Mouse (Mus musculus) natural killer cell, adult 2 months (primary cell): ENCODE results near the gene 4930402H24Rik.
A peak's percentile ranks its signal among the peaks of the same experiment; 100 is the strongest.
"Not testable (repeated sequence)": the region's sequence is repeated elsewhere in the genome, so short reads cannot be mapped to it uniquely, and the experiment has no call there.

Experiments used
- DNase-seq, 2 experiments: peaks; one replicate each; pipeline ENCODE4 v3.0.0; 2022; ENCODE audit warnings: low spot score in 2 of 2

Gene 4930402H24Rik

DNA sequence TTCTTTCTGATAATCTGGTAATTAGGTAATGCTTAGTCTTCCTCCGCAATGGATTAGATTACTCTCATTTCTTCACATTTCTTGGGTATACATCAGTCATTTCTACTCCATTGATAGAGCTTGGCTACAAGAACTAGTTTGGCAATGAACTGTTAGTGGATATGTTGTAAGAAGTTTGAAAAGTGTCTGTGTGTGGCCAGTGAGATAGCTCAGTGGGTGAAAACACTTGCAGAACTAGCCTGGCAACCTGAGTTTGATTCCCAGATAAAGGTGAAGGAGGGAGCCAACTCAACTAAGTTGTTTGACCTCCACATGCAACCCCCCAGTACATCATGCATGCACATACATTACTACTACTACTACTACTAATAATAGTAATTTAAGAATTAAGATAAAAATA, 53.2 kb downstream of the 4930402H24Rik start:
- no peak for DNase-seq

DNA sequence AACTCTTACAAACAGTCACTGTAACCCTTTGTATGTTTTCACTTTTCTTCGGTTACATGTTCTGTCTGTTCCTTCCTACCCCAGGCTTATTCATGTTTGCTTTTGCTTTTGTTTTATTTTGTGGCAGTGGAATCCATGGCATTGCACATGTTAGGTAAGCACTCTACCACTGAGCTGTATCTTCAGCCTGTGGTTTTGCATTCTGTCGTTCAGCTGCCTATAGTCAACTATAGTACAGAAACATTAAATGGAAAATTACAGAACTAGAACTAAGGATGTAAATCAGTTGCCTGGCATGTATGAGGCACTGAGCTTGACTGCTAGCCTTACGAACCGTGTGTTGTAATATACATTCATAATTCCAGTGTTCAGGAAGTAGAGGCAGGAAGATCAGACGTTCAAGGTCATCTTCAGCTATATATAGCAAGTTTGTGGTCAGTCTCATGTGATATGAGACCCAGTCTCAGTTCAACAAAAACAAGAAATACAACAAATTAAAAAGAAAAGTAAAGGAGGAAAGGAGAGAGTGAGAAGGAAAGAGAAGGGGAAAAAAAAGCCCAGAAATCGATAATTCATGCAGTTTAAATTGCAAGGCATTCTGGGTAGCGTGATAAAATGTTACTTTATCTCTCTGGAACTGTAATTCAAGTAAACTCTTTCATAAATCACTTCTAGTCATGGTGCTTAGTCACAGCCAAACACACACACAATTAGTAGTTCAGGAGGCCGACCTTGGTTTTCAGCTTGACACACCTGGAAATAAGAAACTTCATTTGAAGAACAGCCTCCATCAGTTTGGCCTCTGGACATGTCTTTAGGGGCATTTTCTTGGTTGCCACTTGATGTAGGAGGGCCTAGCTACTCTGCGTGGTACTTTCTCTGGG, 54.6 kb downstream of the 4930402H24Rik start:
- no peak for DNase-seq

DNA sequence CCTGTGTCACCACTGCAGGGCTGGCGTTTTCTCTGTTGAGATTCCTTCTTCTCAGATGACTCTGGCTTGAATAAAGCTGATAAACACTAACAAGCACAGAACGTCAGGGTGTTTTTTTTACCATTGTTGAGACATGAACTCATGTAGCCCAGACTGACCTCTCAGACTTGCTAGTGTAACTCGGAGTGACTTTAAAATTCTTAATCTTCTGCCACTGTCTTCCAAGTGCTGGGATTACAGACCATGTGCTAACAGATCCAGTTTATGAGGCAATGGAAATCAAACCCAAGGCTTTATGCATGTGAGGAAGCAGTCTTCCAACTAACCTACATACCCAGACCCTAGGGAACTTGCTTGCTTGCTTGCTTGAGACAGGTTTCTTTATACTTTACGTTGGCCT, 56.5 kb downstream of the 4930402H24Rik start:
- no peak for DNase-seq

DNA sequence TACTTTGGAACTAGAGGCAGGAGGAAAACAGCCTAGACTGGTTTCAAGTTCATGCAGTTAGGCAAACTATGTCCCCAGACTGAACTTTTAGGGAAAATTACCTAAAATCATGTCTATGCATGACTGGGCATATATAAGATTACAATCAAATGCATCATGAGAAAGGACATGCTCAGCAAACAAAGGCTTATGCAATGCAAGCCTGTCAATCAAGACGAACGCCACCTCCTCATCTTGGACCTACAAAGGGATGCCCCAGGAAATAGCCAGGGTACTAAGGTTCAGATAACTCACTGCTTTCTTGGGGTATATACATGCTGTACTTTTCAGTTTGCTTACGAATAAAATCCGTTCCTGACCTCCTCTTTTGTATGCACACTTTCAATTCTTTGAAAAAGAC, 57.9 kb downstream of the 4930402H24Rik start:
- DNase-seq = no peak

- DNase-seq = no peak
Measured at GRCm38 (mm10) chr2:130843623-130844022, 62.6 kb downstream of the 4930402H24Rik start.

DNA sequence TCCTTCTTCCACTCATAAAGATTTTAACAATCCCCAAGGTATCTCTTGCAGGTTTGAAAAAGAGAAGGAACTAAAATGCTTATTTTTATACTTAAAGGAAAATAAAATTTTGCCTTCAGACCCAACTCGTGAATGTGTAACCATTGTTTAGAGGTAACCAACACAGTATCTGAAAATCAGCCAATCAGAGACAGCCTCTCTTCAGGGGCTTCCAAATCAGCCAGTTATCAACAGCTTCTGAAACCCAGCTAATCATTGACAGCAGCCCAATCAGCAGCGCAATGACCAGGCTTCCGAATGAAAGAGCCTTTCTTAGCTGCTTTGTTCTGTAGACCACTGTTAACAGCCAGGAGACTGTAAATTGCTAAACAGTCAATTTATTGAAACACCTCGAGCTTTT, 65.4 kb downstream of the 4930402H24Rik start:
- DNase-seq = peak; percentile 5 to 24

DNA sequence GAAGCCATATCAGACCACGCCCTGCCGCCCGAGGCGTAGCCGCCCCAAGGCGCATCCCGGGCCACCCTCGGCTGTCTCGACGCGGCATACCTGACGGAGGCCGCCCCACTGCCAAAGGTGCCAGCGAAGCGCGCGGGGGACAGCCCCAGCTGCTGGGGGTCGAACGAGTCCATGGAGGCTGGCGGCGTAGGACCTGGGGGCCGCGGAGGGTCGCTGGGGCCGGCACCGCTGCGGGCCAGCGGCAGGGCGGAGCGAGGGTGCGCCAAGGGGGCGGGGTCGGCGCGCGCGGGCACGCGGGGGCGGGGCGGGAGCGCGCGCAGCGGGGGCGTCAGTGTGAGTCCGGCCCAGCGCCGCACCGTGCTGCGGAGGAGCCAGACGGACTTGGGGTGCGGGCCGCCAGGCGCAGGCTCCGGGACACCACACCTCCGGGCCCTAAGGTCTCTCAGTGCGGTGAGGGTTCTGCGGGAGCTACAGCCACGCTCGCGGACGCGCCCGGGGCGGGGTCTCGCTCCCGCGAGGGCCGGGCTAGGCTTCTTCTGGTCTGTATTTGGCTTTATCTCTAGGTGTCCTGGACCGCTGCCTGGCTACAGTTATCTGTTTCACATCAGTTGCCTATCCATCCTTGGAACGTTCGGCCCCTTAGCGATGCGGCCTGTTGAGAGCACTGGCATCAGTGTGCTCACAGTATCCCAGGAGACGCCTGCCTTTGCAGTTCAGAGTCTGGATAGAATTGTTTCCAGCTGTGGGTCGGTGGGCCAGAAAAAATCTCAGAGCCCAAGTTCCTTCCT, 66.1 kb downstream of the 4930402H24Rik start:
- DNase-seq = peak; percentile 55 to 62

DNA sequence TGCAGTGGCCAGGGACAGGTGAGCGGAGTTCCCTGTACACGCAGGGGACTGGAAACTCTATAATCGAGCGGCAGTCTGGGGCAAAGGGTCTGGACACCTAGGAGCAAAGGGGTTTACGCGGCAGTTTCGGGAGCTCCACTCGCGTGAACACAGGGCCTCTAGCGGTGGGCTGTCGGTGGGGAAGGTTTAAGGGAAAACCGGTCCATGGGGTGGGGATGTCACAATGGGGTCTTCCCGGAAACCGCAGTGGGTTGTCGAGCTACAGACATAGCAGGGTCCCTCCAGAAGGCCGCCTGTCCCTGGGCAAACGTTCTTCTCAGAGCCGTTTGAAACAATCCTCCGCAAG, 66.7 kb downstream of the 4930402H24Rik start:
- no peak for DNase-seq

DNA sequence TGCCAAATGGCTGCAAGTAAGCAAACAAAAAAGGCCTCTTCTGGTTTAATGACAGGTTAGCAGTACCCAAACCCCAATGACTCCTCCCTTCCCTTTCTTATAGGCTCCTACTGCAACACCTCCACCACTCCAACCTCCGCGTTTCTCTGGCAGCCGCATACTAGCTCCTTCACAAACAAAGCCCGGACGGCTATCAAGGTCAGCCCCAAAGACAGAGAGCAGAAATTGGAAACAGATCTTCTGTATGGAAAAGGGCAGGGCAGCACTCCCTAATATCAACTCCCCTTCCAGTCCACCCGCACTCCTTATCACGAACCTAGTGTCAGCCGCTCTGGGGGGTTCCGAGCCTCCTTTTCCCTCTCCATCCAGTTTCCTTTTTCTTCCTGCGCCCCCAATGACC, 67.1 kb downstream of the 4930402H24Rik start:
- DNase-seq = no peak

DNA sequence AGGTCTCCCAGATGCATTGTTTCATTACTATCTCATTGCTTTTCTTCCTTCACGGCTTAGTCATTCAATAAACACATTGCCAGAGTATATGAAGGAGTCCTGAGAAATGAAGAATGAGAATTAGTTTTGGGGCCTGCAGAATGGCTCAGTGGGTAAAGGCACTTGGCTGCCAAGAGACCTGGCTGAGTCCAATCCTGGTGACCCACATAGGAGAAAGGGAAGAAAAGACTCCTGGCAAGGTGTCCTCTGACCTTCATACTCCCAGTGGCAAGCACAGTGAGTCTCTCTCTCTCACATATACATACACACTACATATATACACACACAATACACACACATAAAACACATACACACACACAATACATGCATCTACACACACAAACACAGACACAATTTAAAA, 68.1 kb downstream of the 4930402H24Rik start:
- no peak for DNase-seq

GRCm38 (mm10) chr2:130833699-130834098, 72.5 kb downstream of the 4930402H24Rik start:
- no peak for DNase-seq

- DNase-seq = no peak
Measured at GRCm38 (mm10) chr2:130832582-130832981, 73.6 kb downstream of the 4930402H24Rik start.

DNA sequence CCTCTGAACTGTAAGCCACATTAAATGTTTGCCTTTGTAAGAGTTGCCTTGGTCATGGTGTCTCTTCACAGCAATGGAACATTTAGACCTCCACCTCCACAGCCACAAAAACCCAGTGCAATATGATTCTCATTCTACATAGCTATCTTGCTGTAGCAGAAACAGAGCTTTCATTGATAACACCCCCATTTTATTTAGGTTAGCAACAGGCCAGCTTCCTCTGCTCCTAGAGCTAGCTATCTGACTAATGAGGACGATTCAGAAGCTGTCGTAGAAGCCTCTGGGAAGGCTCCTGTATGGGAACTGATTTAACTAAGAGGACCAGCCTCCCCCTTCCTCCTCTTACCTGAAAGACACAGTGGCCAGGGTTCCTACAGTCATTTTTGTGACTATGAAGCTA, 74.2 kb downstream of the 4930402H24Rik start:
- no peak for DNase-seq

DNA sequence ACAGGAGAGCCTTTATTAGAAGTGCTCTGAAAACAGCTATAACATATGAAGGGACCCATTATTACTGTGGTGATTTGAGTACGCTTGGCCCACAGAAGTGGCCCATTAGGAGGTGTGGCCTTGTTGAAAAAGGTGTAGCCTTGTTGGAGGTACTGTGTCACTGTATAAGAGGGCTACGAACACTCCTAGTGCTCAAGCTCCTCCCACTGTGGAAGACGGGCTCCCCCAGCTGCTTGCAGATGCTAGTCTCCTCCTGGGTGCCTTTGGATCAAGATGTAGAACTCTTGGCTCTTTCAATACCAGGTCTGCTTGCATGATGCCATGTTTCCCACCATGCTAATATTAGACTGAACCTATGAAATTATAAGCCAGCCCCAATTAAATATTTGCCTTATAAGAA, 76.0 kb downstream of the 4930402H24Rik start:
- DNase-seq = no peak

DNA sequence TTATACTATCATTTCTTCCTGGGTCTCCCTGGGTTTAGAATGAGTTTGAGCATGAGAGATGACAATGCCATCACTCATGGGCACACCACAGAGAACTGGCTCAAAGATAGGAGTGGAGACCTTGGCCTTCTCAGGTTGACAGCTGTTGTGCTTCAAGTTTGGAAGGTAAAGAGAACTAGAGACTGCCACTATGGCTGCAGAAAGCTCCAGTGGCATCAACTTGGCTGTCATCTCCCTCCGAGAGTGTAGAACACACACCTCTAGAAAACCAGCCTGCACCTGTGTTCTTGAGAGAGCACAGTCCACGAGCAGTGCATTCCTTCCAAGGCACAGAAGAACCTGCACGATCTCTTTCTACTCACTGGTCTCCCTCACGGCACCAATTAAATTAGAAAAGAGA, 76.7 kb downstream of the 4930402H24Rik start:
- no peak for DNase-seq

- no peak for DNase-seq
Measured at GRCm38 (mm10) chr2:130828668-130829067, 77.5 kb downstream of the 4930402H24Rik start.

GRCm38 (mm10) chr2:130828066-130828465, 78.1 kb downstream of the 4930402H24Rik start:
- not testable (repeated sequence) for DNase-seq

DNA sequence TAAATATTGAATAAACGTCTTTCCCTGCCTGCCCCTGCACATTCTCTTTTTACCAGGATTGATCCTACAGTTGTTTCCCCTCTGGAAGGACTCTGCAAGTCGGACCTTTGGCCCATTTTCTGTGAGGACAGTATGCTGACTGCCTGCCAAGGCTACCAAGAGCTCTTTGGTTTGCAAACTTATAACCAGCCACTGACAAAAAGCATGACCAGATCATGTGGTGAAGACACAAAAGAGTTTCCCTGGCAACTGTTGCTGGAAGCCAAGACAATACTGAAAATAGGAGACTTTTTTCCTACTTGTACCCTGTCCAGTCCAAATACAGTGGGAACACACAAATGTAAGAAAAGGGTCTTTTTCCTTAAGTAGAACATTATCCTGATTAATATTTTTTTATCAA, 78.8 kb downstream of the 4930402H24Rik start:
- DNase-seq = no peak

GRCm38 (mm10) chr2:130818838-130819647, 87.2 kb downstream of the 4930402H24Rik start:
- DNase-seq = no peak

GRCm38 (mm10) chr2:130817865-130818264, 88.3 kb downstream of the 4930402H24Rik start:
- no peak for DNase-seq

- no peak for DNase-seq
Measured at GRCm38 (mm10) chr2:130816205-130816604, 90.0 kb downstream of the 4930402H24Rik start.

DNA sequence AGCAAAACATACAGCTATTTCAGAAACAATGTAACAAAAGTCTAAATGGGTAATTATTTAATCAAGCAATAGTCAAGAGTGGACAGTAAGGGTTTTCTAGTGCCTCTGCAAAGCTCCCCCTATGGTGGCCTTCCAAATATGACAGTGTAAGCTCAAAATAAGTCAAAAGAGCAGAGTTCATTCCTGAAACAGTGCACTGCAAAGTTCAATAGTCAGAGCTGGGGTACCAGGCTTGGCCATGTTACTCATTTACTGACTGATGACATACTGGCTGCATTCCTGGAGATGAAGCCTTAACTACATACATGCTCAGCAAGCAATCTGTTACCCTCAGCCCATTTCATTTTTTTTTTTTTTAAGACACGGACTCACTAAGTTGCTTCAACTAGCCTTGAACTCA, 91.7 kb downstream of the 4930402H24Rik start:
- DNase-seq = no peak
